Mouse (Mus musculus): Measurements from ENCODE around the gene Apoc1.
"Not testable (repeated sequence)": the region's sequence is repeated elsewhere in the genome, so short reads cannot be mapped to it uniquely, and the experiment has no call there.

Gene Apoc1

DNA sequence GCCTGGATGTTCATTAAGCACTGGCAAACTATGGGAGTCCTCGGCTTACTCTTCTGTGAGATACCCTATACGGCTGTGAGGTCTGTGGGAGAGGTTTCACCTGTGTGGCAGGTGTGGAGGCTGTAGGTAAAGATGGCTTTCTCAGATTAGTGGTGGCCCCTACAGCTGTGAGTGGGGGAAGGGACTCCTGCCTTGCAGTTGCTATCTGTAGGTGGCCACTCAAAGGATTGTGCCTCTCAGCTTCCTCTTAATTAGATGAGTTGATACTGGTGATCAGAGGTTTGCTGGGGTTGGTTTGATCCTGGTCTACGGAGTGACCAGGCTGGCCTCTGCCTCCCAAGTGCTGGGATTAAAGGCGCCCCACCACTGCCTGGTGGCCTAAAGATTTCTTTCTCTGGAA, 12.0 kb upstream of the Apoc1 start:
- DNase-seq = no peak

DNA sequence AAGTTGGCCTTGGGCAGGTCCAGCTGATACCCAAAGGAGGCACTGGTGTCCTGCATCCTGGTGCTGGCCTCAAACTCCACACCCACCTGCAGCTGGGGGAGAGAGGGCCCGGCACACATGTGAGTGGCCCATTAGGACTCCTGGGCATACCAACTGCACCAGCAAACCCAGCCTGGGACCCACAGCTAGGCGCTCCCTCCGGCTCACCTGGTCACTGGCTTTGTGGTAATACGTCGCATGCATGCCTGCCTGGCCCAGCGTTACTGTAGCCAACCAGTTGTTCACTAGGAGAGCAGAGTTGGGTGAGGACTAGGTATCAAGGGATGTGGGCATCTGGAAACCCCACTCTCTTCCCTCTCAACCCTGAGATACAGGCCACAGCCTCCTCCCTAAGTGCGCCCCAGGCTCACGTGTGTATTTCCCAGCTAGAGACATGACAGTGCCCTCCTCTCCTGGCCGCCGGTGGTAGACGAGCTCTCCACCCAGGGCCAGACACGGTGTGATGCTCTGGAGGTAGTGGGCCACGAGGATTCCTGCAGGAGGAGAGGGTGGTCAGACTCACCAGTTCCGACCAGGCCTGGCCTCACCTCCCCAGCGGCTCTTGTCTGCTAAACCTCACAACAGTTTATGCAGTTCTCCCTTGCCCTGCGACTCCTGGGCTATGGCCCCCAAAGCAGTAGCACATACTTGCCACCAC, 10.5 kb upstream of the Apoc1 start:
- no peak for DNase-seq

GRCm38 (mm10) chr7:19701069-19701761, 8.8 kb upstream of the Apoc1 start:
- DNase-seq = peak; percentile 88 to 93

- no peak for DNase-seq
Measured at GRCm38 (mm10) chr7:19700299-19701068, 8.0 kb upstream of the Apoc1 start.

DNA sequence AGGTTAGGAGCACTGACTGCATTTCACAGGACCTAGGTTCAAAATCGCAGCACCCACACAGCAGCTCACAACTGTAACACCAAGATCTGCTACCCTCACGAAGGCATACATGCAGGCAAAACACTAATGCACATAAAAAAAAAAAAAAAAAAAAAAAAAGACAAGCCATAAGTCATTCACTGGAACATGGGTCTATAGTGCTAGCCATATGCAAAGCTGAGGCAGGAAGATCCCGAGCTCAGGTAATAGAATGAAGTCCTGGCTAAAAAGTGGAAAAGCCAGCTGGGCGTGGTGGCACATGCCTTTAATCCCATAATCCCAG, 7.3 kb upstream of the Apoc1 start:
- no peak for DNase-seq

DNA sequence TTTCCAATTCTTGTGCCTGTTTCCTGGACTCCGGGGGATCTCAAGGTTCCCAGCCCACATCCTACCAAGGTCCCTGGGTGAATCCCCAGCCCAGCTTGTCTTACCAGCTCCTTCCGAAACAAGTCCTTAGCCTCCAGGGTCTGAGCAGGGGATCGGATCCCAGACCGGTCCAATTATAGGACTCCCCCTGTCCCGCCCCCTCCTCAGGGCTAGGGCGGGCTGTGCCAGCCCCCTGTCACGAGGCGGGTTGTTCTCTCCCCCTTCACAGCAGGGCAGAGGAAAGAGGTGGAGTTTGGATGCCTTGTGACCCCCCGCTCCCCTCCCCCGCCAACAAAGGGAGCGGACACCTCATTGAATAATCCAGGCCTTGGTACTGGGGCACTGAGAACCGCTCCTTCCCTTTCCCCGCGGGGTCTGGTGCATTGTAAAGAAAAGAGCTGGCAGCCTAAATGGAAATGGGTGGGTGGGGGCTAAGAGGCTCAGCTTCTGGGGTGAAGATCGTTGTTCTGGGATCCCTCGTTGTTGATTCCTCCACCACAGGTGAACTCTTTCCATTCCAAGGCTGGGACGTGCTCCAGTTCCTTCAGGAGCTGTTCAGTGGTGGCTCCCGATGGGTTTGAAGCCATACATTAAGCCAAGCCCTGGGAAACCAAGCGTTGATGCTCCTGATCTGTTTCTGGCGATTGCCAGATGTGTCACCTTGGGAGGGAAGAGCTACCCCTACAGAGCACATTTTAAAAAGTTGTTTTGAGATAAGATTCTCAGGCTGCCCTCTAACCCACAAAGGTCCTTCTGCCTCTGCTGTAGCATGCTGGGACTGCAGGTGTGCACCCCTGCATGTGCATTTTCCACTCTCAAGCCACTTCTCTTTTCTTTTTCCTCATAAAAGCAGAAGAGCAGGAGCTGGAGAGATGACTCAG, 6.7 kb upstream of the Apoc1 start, which contains the start of gene Apoe:
TSS of gene Apoe (minus strand) at position 282 of the 920 bp plus-strand sequence.
- peak; percentile 67 to 81 for DNase-seq

DNA sequence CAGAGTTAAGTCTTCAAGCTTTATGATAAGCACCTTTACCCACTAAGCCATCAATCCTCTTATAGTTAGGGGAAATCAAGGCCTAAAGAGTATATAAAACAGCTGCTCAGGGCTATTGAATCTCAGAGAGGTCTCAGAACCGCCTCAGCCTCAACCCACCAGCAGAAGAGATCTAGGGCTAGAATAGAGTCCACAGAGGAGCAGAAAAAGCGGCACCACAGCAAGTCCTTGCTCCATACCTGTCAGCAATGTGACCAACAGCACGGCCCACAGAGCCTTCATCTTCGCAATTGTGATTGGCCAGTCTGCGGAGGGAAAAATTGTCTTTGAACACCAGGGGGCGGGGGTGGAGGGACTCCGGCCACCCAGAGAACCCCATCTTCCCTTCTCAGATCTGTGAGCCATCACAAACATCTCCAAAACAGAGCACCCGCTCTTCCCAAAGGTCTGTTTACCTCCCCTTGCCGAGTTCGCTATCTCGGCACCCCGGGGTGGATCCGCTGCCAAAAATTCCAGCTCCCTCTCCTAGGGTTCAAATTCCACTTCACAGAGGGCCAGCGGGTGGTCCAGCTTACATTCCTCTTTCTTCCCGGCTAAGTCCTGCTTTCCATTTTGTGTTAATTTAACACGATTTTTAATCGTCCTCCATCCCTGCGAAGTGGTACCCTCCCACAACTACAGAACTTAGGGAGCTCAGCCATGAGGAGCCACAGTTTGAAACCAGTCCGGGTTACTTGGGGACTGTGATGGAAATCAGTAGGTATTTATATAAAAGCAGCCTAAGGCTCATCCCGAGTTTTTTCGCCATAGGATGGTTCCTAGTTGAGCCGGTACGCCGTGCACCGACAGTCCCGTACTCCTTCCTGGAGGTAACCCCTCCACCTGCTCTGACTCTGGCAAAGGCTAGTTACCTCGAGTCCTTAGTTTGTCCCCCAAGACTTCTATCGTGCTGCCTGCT, 5.8 kb upstream of the Apoc1 start:
- peak; percentile 45 to 66 for DNase-seq

DNA sequence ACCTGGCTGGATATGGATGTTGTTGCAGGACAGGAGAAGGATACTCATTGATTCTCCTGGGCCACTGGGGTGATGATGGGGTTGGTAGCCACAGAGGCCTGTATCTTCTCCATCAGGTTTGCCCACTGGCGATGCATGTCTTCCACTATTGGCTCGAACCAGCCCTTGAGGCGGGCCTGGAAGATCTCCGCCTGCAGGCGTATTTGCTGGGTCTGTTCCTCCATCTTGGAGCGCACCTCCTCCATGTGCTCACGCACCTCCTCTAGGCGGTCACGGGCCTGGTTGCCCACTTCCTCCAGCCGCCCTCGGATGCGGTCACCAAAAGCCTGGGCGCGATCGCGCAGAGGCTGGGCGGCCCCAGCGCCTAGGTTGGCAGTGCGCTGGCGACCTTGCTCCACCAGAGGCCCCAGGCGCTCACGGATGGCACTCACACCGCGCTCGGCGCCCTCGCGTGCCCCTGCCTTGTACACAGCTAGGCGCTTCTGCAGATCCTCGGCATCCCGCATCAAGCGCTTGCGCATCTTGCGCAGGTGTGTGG, 3.9 kb upstream of the Apoc1 start:
- no peak for DNase-seq

GRCm38 (mm10) chr7:19695881-19696280, 3.4 kb upstream of the Apoc1 start:
- no peak for DNase-seq

DNA sequence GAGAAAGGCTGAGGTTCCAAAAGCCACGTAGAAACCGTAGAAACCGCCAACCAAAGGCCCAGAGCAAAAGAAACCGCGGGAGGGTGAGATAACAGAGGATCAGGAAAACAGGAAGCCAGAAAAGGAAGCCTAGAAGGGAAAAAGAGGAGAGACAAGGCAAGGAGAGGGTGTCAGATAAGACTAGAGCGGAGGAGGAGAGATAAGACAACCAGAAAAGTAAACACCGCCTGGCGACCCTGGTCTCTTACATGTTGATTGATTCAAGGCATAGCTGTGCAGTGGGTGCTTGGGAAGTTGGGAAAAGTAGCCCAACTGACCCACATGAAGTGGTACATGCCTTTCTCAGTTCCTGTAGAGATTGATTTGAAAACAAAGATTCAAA, 2.7 kb upstream of the Apoc1 start:
- DNase-seq = no peak

DNA sequence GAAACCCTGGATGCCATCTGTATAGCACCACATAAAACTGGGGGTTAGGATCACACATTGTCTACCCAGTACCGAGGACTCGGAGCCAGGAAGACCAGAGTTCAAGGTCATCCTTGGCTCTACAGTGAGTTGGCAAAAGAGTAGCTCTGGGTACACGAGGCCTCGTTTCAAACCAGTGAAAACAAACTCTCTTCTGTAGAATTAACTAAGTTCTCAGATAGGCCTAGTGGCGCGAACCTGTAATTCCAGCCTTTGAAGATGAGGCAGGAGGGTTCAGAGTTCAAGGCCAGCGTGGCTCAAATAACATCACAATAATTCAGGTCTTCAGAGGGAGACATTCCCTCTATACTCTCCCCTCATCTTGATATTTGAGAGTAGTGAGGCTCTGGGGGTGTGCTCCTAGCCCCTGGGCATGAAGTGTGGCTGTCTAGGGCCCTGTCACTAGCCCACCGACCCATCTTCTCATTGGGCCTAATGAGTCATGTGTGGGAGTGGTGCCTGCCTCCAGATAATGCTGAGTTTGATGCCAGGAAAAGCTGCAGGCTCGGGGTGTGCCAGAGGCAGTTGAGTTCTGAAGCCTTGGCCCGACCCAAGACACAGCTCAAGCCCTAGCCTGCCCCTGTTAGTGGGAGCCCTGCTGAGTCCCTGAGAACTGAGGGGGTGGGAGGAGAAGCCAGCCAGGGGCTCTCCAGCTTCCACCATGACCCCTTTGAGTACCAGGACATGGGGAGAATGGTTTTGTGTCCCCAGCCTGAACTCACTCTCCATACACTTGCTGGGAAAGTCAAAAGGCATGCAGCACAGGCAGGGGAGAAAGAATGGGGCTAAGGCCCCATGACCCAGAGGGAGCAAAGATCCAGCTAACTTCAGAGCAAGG, 2.1 kb upstream of the Apoc1 start:
- DNase-seq = no peak

DNA sequence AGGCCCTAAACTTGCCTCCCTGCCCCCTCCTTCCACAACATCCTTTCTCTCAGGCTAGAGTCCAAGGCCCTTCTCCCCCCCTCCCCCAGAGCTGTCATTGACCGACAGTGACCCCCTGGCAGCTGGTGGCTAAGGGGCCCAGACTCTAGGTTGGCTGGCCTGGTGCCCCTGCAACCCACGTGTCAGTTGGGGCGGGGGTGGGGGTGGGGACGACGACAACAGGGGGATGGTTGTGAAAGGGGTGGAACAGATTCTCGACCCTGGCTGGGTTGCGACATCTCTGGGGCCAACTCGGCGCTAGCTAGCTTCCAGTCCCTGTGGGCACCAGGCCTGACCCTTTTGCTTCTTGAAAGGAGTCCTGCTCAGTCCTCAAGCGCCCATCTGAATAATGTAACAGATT, 961 bp upstream of the Apoc1 start:
- DNase-seq = peak; percentile 56 to 64

GRCm38 (mm10) chr7:19691434-19691833, 1.0 kb downstream of the Apoc1 start:
- no peak for DNase-seq

- DNase-seq = no peak
Measured at GRCm38 (mm10) chr7:19690845-19691244, 1.6 kb downstream of the Apoc1 start.

DNA sequence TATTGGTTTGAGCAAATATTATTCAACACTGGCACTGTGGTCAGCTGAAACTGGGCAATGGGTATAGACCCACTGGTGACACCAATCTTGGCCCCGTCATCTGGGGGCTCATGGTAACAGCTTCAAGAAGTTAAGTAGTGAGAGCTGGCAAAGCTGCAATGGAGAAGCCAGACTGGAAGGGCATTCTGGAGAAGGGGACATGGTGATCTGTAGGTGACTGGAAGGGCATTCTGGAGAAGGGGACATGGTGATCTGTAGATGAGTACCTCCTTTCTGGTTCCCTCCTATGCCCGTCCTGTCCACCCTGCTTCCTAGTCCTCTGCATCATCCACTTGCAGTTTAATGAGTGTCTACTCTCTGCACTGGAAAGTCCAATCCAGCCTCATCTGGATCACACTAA, 3.8 kb downstream of the Apoc1 start:
- DNase-seq = no peak

DNA sequence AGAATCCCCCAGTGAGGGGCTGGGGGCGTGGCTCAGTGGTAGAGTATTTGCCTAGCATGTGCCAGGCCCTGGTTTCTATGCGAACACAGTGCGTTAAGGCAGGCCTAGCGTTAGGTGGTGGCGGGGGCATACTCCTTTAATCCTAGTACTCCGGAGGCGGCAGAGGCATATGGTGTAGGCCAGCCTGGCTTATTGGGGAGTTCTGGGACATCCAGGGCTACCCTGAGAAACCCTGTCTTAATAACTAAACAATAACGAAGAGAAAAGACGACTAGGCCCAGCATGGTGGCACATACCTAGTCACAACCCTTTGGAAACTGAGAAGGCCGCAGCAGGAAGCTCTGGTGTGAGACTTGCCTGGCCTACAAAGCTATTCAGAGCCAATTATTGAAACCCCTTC, 4.4 kb downstream of the Apoc1 start:
- no peak for DNase-seq

- not testable (repeated sequence) for DNase-seq
Measured at GRCm38 (mm10) chr7:19686927-19687583, 5.4 kb downstream of the Apoc1 start.

- no peak for DNase-seq
Measured at GRCm38 (mm10) chr7:19686521-19686920, 5.9 kb downstream of the Apoc1 start.

DNA sequence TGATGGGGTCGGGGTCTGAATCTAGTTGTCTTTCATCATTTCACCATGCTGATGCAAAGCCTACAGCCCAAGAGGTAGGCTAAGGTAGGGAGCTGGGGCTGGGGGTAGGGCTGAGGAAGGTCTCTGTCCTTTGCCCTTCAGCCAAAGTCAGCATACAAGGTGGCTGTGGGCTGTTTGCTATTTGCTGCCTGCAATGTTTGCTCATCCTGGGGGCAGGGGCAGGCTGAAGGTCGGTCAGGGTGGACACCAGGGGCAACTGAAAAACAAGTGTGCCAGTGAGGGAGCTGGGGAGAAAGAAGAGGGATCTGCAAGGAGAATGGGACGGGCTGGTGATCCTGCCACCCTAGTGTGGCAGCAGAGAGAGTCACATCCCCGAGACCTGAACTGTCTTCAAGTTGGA, 7.1 kb downstream of the Apoc1 start:
- peak in 1 of 2 experiments; percentile 35 for DNase-seq

GRCm38 (mm10) chr7:19683771-19684201, 8.7 kb downstream of the Apoc1 start:
- DNase-seq = no peak

Data from kidney, postnatal 36 days (tissue).